9 mouse cellular contexts compared by ENCODE assay signal in genomic region chr14:27029771-27030173, GRCm38 (mm10). TPM values are rescaled to one million over a fixed set of nuclear protein-coding genes. Genes with fewer than 3 reads are reported as not detected.
DNase-seq lines count a peak whose midpoint lies in the region; ATAC-seq and TF ChIP-seq lines count a peak whose summit lies in the region.
"Had no signal": no experiment of that assay in that cellular context is flagged by ENCODE, and none has a peak within 500 bp of the region (broad histone marks: within the 10 kb centered on the region; RNA-seq: fewer than 3 reads in every experiment).

No protein-coding gene starts in this region.

- no peaks in the 10 kb centered on the region for H3K36me3 ChIP-seq in embryonic facial prominence, embryonic 15.5 days
- no peaks in the 10 kb centered on the region for H3K36me3 ChIP-seq in hindbrain, embryonic 10.5 days

- ATAC-seq in embryonic facial prominence, embryonic 15.5 days (ENCODE audit: insufficient number of reproducible peaks, low FRiP score, low TSS enrichment, low read depth), result 0 out of 2 replicates have a peak, but pooled peaks have one; percentile 43
- peak; percentile 91 for ATAC-seq in megakaryocyte progenitor cell, adult 5-6 weeks (replicated peaks; ENCODE audit: poor library complexity)

- no peaks in the 10 kb centered on the region for H3K9me3 ChIP-seq in embryonic facial prominence, embryonic 15.5 days (replicated peaks)
- no peaks in the 10 kb centered on the region for H3K9me3 ChIP-seq in hindbrain, embryonic 10.5 days
- H3K9me3 ChIP-seq: megakaryocyte, embryonic 14.5 days had no signal

- 3% methylated on average over 15 of the region's 15 CpGs for WGBS in embryonic facial prominence, embryonic 15.5 days
- 5% methylated on average over 15 of the region's 15 CpGs for WGBS in hindbrain, embryonic 10.5 days

- H3K9ac ChIP-seq in embryonic facial prominence, embryonic 15.5 days, result no peak overlapping the region

- peak; percentile 32; the same call in 1 of the 2 replicates for TF ChIP-seq CTCF in bone marrow macrophage, adult 2 months (IDR thresholded peaks at IDR 0.05; ENCODE audit: low read depth, low read length)

- no peak overlapping the region for H3K4me3 ChIP-seq in bone marrow macrophage, adult 2 months (ENCODE audit: insufficient read depth, low read length)
- H3K4me3 ChIP-seq in embryonic facial prominence, embryonic 15.5 days (replicated peaks), result no peak overlapping the region
- H3K4me3 ChIP-seq in hindbrain, embryonic 10.5 days, result 0 out of 2 replicates have a peak overlapping the region, but pooled peaks have one; percentile 18
- H3K4me3 ChIP-seq: megakaryocyte, embryonic 14.5 days had no signal

- H3K27me3 ChIP-seq in embryonic facial prominence, embryonic 15.5 days, result no peaks in the 10 kb centered on the region
- no peaks in the 10 kb centered on the region for H3K27me3 ChIP-seq in hindbrain, embryonic 10.5 days (ENCODE audit: insufficient read depth, poor library complexity, severe bottlenecking)

- TF ChIP-seq POLR2A in bone marrow macrophage, adult 2 months (IDR thresholded peaks at IDR 0.05; ENCODE audit: borderline replicate concordance, low read depth, low read length), result no peak

- no peak overlapping the region for H3K27ac ChIP-seq in bone marrow macrophage, adult 2 months (ENCODE audit: insufficient read depth, low read depth, low read length)
- H3K27ac ChIP-seq in embryonic facial prominence, embryonic 15.5 days (replicated peaks), result no peak overlapping the region
- H3K27ac ChIP-seq in hindbrain, embryonic 10.5 days, result no peak overlapping the region; the same call in 1 of the 2 replicates

- peak; percentile 50 for DNase-seq in adrenal gland, adult 2 months
- no peak for DNase-seq in adrenal gland, adult 8-10 months
- DNase-seq in hindbrain, embryonic 10.5 days (ENCODE audit: low spot score), result peak; percentile 66
- peak; percentile 64 for DNase-seq in layer of hippocampus, adult 9-11 months
- peak; percentile 35 for DNase-seq in right cerebral cortex, postnatal 4 days

- H3K4me2 ChIP-seq in embryonic facial prominence, embryonic 15.5 days (replicated peaks), result no peak overlapping the region

- H3K4me1 ChIP-seq in bone marrow macrophage, adult 2 months (ENCODE audit: control insufficient read depth, insufficient read depth, low read length), result no peaks in the 10 kb centered on the region
- H3K4me1 ChIP-seq in embryonic facial prominence, embryonic 15.5 days, result no peaks in the 10 kb centered on the region
- H3K4me1 ChIP-seq in hindbrain, embryonic 10.5 days (replicated peaks), result no peaks in the 10 kb centered on the region

RNA-seq across cellular contexts. Expression of gene Il17rd, which starts 9.0 kb away (rescaled TPM):
- 1 to 10 TPM; 2.0 to 3.4 TPM for total RNA-seq in adrenal gland, adult 2 months (2021)
- 1.2 and 1.3 TPM in 2 replicates for polyA plus RNA-seq in adrenal gland, adult 2 months (2012; rRNA removed)
- total RNA-seq in adrenal gland, adult 8-10 months (2022), result 1 to 10 TPM; 3.6 to 6.4 (median 5.1) TPM
- polyA plus RNA-seq in bone marrow macrophage, adult 2 months (2012; ENCODE audit: insufficient read depth, insufficient read length, missing spikeins), result 0.11 and 0.32 TPM in 2 replicates
- 3.9 and 4.4 TPM in 2 replicates for polyA plus RNA-seq in embryonic facial prominence, embryonic 15.5 days (2015; fragmentation: Nextera tagmentation; extraction: Ambion mirVana)
- polyA plus RNA-seq in hindbrain, embryonic 10.5 days (2016; fragmentation: Nextera tagmentation; extraction: Ambion mirVana), result 4.0 and 6.5 TPM in 2 replicates
- total RNA-seq in megakaryocyte progenitor cell, adult 5-6 weeks (2015), result not detected in 2 replicates
- not detected in 2 replicates for total RNA-seq in megakaryocyte progenitor cell, adult 5-6 weeks (2017)

RNA-seq across cellular contexts. Expression of gene Hesx1, which starts 35.6 kb away (rescaled TPM):
- not detected for total RNA-seq in adrenal gland, adult 2 months (2021)
- polyA plus RNA-seq in adrenal gland, adult 2 months (2012; rRNA removed), result not detected in 2 replicates
- under 1 TPM in 2 of 4 experiments, not detected in 2; 0.35 to 0.49 TPM for total RNA-seq in adrenal gland, adult 8-10 months (2022)
- 1.4 TPM in 1 of 2 replicates, not detected in the other for polyA plus RNA-seq in bone marrow macrophage, adult 2 months (2012; ENCODE audit: insufficient read depth, insufficient read length, missing spikeins)
- polyA plus RNA-seq in embryonic facial prominence, embryonic 15.5 days (2015; fragmentation: Nextera tagmentation; extraction: Ambion mirVana), result 0.28 and 0.39 TPM in 2 replicates
- 0.42 and 1.2 TPM in 2 replicates for polyA plus RNA-seq in hindbrain, embryonic 10.5 days (2016; fragmentation: Nextera tagmentation; extraction: Ambion mirVana)
- 1.0 and 1.4 TPM in 2 replicates for total RNA-seq in megakaryocyte progenitor cell, adult 5-6 weeks (2015)
- 1.1 and 1.3 TPM in 2 replicates for total RNA-seq in megakaryocyte progenitor cell, adult 5-6 weeks (2017)

RNA-seq across cellular contexts. Expression of gene Appl1, which starts 58.7 kb away (rescaled TPM):
- 10 to 100 TPM; 38.7 to 49.6 TPM for total RNA-seq in adrenal gland, adult 2 months (2021)
- 2.6 TPM in 2 replicates for polyA plus RNA-seq in adrenal gland, adult 2 months (2012; rRNA removed)
- total RNA-seq in adrenal gland, adult 8-10 months (2022), result 10 to 100 TPM; 28.7 to 94.6 (median 58.6) TPM
- polyA plus RNA-seq in bone marrow macrophage, adult 2 months (2012; ENCODE audit: insufficient read depth, insufficient read length, missing spikeins), result 17.2 and 24.5 TPM in 2 replicates
- polyA plus RNA-seq in embryonic facial prominence, embryonic 15.5 days (2015; fragmentation: Nextera tagmentation; extraction: Ambion mirVana), result 39.3 and 47.7 TPM in 2 replicates
- polyA plus RNA-seq in hindbrain, embryonic 10.5 days (2016; fragmentation: Nextera tagmentation; extraction: Ambion mirVana), result 26.6 and 29.8 TPM in 2 replicates
- 26.4 and 27.7 TPM in 2 replicates for total RNA-seq in megakaryocyte progenitor cell, adult 5-6 weeks (2015)
- 26.1 and 27.4 TPM in 2 replicates for total RNA-seq in megakaryocyte progenitor cell, adult 5-6 weeks (2017)
